Mouse (Mus musculus): Measurements from ENCODE around the gene Tceal7. TPM values are rescaled to one million over a fixed set of nuclear protein-coding genes. Genes with fewer than 3 reads are reported as not detected.
A peak's percentile ranks its signal among the peaks of the same experiment; 100 is the strongest.

Gene Tceal7
- polyA plus RNA-seq, 1 experiment from 2014 or later, result 2.6 TPM

DNA sequence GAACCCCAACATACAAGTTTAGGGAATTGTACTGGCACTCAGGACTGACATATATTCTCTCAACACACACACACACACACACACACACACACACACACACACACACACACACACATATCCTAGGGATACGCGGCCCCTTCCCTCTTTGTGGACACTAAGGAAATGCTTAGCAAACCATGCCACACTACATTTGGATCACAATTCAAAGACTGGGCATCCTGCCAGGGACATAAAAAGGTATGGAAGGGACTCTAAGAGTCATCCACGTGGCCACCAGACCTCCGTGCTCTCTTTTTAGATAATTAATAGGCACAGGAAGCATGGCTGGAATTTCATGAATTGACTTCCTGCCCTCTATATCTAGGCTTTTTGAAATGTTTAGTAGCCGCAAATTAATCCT, 13.2 kb downstream of the Tceal7 start:
- no peaks in the 10 kb centered on the region for H3K9me3 ChIP-seq (replicated peaks; ENCODE audit: control insufficient read depth, low read length)
- H3K4me2 ChIP-seq (ENCODE audit: low read depth, low read length), result no peak overlapping the region
- no peak overlapping the region for H3K4me3 ChIP-seq (ENCODE audit: low read depth, low read length)
- 77% methylated on average over 5 of the region's 5 CpGs for WGBS
- no peaks in the 10 kb centered on the region for H3K36me3 ChIP-seq (replicated peaks; ENCODE audit: control insufficient read depth, insufficient read depth, low read depth, low read length)
- H3K27ac ChIP-seq (replicated peaks; ENCODE audit: low read depth, low read length), result no peak overlapping the region
- H3K27me3 ChIP-seq (ENCODE audit: control insufficient read depth, insufficient read depth, low read length), result no peaks in the 10 kb centered on the region
- ATAC-seq (replicated peaks; ENCODE audit: insufficient number of reproducible peaks, low FRiP score, low TSS enrichment, low read depth), result no peak
- H3K9ac ChIP-seq (replicated peaks; ENCODE audit: low read length), result no peak overlapping the region
- no peaks in the 10 kb centered on the region for H3K4me1 ChIP-seq (ENCODE audit: control insufficient read depth, insufficient read depth, low read length)
- DNase-seq (ENCODE audit: low spot score), result no peak

- H3K9ac ChIP-seq (replicated peaks; ENCODE audit: low read length), result no peak overlapping the region
- H3K4me1 ChIP-seq (ENCODE audit: control insufficient read depth, insufficient read depth, low read length), result no peaks in the 10 kb centered on the region
- H3K9me3 ChIP-seq (replicated peaks; ENCODE audit: control insufficient read depth, low read length), result no peaks in the 10 kb centered on the region
- DNase-seq (ENCODE audit: low spot score), result peak; percentile 56
- 51% methylated on average over 3 of the region's 3 CpGs for WGBS
- no peaks in the 10 kb centered on the region for H3K27me3 ChIP-seq (ENCODE audit: control insufficient read depth, insufficient read depth, low read length)
- H3K4me3 ChIP-seq (ENCODE audit: low read depth, low read length), result no peak overlapping the region
- H3K36me3 ChIP-seq (replicated peaks; ENCODE audit: control insufficient read depth, insufficient read depth, low read depth, low read length), result no peaks in the 10 kb centered on the region
- no peak overlapping the region for H3K27ac ChIP-seq (replicated peaks; ENCODE audit: low read depth, low read length)
- no peak overlapping the region for H3K4me2 ChIP-seq (ENCODE audit: low read depth, low read length)
- no peak for ATAC-seq (replicated peaks; ENCODE audit: insufficient number of reproducible peaks, low FRiP score, low TSS enrichment, low read depth)
Observed at GRCm38 (mm10) chrX:136238118-136238517, 23.5 kb downstream of the Tceal7 start.

DNA sequence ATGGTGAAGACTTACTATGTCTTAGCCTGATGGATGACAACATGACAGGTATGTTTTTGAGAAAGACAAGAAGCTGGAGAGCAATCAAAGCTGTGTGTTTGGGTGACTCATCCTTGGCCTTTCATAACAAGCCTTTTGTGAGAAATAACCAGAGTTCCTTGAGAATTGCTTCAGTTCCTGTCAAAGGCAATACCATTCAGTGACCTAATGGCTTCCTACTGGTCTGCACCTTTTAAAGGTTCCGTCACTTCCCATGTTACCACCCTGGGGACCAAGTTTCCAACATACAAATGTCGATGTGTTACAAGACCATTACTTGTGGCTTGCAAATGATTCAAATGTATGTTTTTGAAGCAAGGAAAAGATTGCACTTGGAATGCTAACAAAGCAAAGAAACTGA, 28.6 kb downstream of the Tceal7 start:
- Histone ChIP-seq H3K4me2 (ENCODE audit: low read depth, low read length) (no peak overlapping the region), H3K36me3 (replicated peaks; ENCODE audit: control insufficient read depth, insufficient read depth, low read depth, low read length) (no peaks in the 10 kb centered on the region), H3K9ac (replicated peaks; ENCODE audit: low read length) (no peak overlapping the region), H3K27ac (replicated peaks; ENCODE audit: low read depth, low read length) (no peak overlapping the region), H3K4me3 (ENCODE audit: low read depth, low read length) (no peak overlapping the region), H3K9me3 (replicated peaks; ENCODE audit: control insufficient read depth, low read length) (no peaks in the 10 kb centered on the region), H3K27me3 (ENCODE audit: control insufficient read depth, insufficient read depth, low read length) (no peaks in the 10 kb centered on the region), H3K4me1 (ENCODE audit: control insufficient read depth, insufficient read depth, low read length) (no peaks in the 10 kb centered on the region)
- 73% methylated on average over 2 of the region's 2 CpGs for WGBS
- DNase-seq (ENCODE audit: low spot score), result no peak
- ATAC-seq (replicated peaks; ENCODE audit: insufficient number of reproducible peaks, low FRiP score, low TSS enrichment, low read depth), result no peak

GRCm38 (mm10) chrX:136244574-136245229, 30.1 kb downstream of the Tceal7 start, which contains the start of gene Tceal9:
TSS of gene Tceal9 (plus strand) at chrX:136245079.
- H3K4me1 ChIP-seq (ENCODE audit: control insufficient read depth, insufficient read depth, low read length), result no peaks in the 10 kb centered on the region
- peak; percentile 84 for DNase-seq (ENCODE audit: low spot score)
- no peaks in the 10 kb centered on the region for H3K9me3 ChIP-seq (replicated peaks; ENCODE audit: control insufficient read depth, low read length)
- H3K9ac ChIP-seq (replicated peaks; ENCODE audit: low read length), result peak within 1 kb of the TSS; percentile 73
- H3K4me2 ChIP-seq (ENCODE audit: low read depth, low read length), result peak within 1 kb of the TSS; percentile 40
- peak; percentile 93 for ATAC-seq (replicated peaks; ENCODE audit: insufficient number of reproducible peaks, low FRiP score, low TSS enrichment, low read depth)
- H3K36me3 ChIP-seq (replicated peaks; ENCODE audit: control insufficient read depth, insufficient read depth, low read depth, low read length), result no peaks in the 10 kb centered on the region
- H3K27me3 ChIP-seq (ENCODE audit: control insufficient read depth, insufficient read depth, low read length), result no peaks in the 10 kb centered on the region
- peak within 1 kb of the TSS; percentile 35; the same call in 1 of the 2 replicates for H3K27ac ChIP-seq (replicated peaks; ENCODE audit: low read depth, low read length)
- peak within 1 kb of the TSS; percentile 53 for H3K4me3 ChIP-seq (ENCODE audit: low read depth, low read length)
- 22% methylated on average over 20 of the region's 20 CpGs for WGBS

DNA sequence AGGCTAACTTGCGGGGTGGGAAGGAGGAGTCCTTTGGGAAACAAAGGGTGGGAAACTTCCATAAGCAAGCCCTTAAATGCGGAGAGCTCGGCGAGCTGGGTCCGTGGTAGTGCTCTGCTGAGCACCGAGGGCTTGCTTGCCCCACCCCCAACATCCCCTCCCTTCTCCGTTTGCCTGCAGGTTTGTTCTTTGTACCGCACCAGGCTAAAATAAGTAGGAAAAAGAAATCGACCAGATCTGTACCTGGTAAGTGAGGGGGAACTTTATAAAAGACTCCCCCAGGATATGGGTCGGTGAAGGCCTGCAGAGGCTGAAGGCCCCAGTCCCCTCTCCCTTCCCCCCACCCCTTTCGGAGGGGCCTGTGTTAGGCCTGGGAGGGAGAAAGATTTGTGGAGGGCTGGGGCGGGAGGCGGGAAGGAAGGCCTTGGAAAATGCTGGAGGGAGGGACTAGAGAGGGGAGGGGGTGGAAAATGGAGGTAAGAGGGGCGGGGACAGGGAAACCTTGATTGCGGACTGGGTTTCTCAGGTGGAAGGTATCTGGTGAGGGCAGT, 31.0 kb downstream of the Tceal7 start:
- Histone ChIP-seq H3K27ac (replicated peaks; ENCODE audit: low read depth, low read length) (peak overlapping the region; percentile 35; the same call in 1 of the 2 replicates), H3K27me3 (ENCODE audit: control insufficient read depth, insufficient read depth, low read length) (no peaks in the 10 kb centered on the region), H3K4me3 (ENCODE audit: low read depth, low read length) (peak overlapping the region; percentile 53), H3K4me1 (ENCODE audit: control insufficient read depth, insufficient read depth, low read length) (no peaks in the 10 kb centered on the region), H3K4me2 (ENCODE audit: low read depth, low read length) (peak overlapping the region; percentile 40), H3K9ac (replicated peaks; ENCODE audit: low read length) (peak overlapping the region; percentile 73), H3K36me3 (replicated peaks; ENCODE audit: control insufficient read depth, insufficient read depth, low read depth, low read length) (no peaks in the 10 kb centered on the region), H3K9me3 (replicated peaks; ENCODE audit: control insufficient read depth, low read length) (no peaks in the 10 kb centered on the region)
- 19% methylated on average over 14 of the region's 15 CpGs for WGBS
- ATAC-seq (replicated peaks; ENCODE audit: insufficient number of reproducible peaks, low FRiP score, low TSS enrichment, low read depth) (peak; percentile 63), DNase-seq (ENCODE audit: low spot score) (peak; percentile 60)

- Histone ChIP-seq H3K9ac (replicated peaks; ENCODE audit: low read length) (no peak overlapping the region), H3K9me3 (replicated peaks; ENCODE audit: control insufficient read depth, low read length) (no peaks in the 10 kb centered on the region), H3K36me3 (replicated peaks; ENCODE audit: control insufficient read depth, insufficient read depth, low read depth, low read length) (no peaks in the 10 kb centered on the region), H3K4me2 (ENCODE audit: low read depth, low read length) (no peak overlapping the region), H3K27ac (replicated peaks; ENCODE audit: low read depth, low read length) (no peak overlapping the region), H3K27me3 (ENCODE audit: control insufficient read depth, insufficient read depth, low read length) (no peaks in the 10 kb centered on the region), H3K4me3 (ENCODE audit: low read depth, low read length) (no peak overlapping the region), H3K4me1 (ENCODE audit: control insufficient read depth, insufficient read depth, low read length) (no peaks in the 10 kb centered on the region)
- 81% methylated on average over 6 of the region's 6 CpGs for WGBS
- no peak for ATAC-seq (replicated peaks; ENCODE audit: insufficient number of reproducible peaks, low FRiP score, low TSS enrichment, low read depth)
- DNase-seq (ENCODE audit: low spot score), result no peak
Observed at GRCm38 (mm10) chrX:136248811-136249210, 34.2 kb downstream of the Tceal7 start.

DNA sequence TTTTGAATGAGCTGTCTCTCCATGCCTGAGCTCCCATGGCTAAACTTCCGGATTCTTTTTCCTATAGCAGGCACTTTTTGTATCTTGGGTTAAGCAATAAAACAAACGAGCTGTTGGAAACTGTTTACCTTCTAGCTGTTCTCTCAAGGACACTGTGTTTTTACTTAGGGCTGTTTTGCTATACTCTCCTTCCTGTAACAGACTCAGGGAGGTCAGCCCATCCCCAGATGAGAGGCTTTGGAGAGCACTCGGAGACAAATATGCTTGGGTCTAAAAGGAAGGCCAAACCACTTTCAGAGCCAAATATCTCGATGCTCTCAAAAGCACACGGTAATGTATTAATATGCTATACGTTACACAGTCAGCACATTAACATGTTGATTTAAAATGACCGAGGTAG, 35.1 kb downstream of the Tceal7 start:
- DNase-seq (ENCODE audit: low spot score), result no peak
- 82% methylated on average over 7 of the region's 7 CpGs for WGBS
- H3K9me3 ChIP-seq (replicated peaks; ENCODE audit: control insufficient read depth, low read length), result no peaks in the 10 kb centered on the region

GRCm38 (mm10) chrX:136252023-136252729, 37.6 kb downstream of the Tceal7 start:
- no peaks in the 10 kb centered on the region for H3K27me3 ChIP-seq (ENCODE audit: control insufficient read depth, insufficient read depth, low read length)
- no peaks in the 10 kb centered on the region for H3K9me3 ChIP-seq (replicated peaks; ENCODE audit: control insufficient read depth, low read length)

More for the DNA sequence above, 35.1 kb downstream of the Tceal7 start:
- Histone ChIP-seq H3K4me3 (ENCODE audit: low read depth, low read length) (no peak overlapping the region), H3K4me1 (ENCODE audit: control insufficient read depth, insufficient read depth, low read length) (no peaks in the 10 kb centered on the region), H3K9ac (replicated peaks; ENCODE audit: low read length) (no peak overlapping the region), H3K27ac (replicated peaks; ENCODE audit: low read depth, low read length) (no peak overlapping the region), H3K36me3 (replicated peaks; ENCODE audit: control insufficient read depth, insufficient read depth, low read depth, low read length) (no peaks in the 10 kb centered on the region), H3K27me3 (ENCODE audit: control insufficient read depth, insufficient read depth, low read length) (no peaks in the 10 kb centered on the region), H3K4me2 (ENCODE audit: low read depth, low read length) (no peak overlapping the region)
- no peak for ATAC-seq (replicated peaks; ENCODE audit: insufficient number of reproducible peaks, low FRiP score, low TSS enrichment, low read depth)

More at GRCm38 (mm10) chrX:136252023-136252729, 37.6 kb downstream of the Tceal7 start:
- Histone ChIP-seq H3K9ac (replicated peaks; ENCODE audit: low read length) (no peak overlapping the region), H3K4me1 (ENCODE audit: control insufficient read depth, insufficient read depth, low read length) (no peaks in the 10 kb centered on the region), H3K36me3 (replicated peaks; ENCODE audit: control insufficient read depth, insufficient read depth, low read depth, low read length) (no peaks in the 10 kb centered on the region), H3K4me3 (ENCODE audit: low read depth, low read length) (no peak overlapping the region), H3K27ac (replicated peaks; ENCODE audit: low read depth, low read length) (no peak overlapping the region), H3K4me2 (ENCODE audit: low read depth, low read length) (no peak overlapping the region)
- WGBS, result 76% methylated on average over 6 of the region's 6 CpGs
- DNase-seq (ENCODE audit: low spot score) (no peak), ATAC-seq (replicated peaks; ENCODE audit: insufficient number of reproducible peaks, low FRiP score, low TSS enrichment, low read depth) (no peak)

Data from embryonic facial prominence, embryonic 11.5 days (tissue).